Mouse (Mus musculus) hindbrain, embryonic 14.5 days (tissue): ENCODE results near the gene Cish. TPM values are rescaled to one million over a fixed set of nuclear protein-coding genes. Genes with fewer than 3 reads are reported as not detected.

Source experiments
- ATAC-seq: fragments of 200-750 bp; cut with Nextera tagmentation; 2 replicates; pipeline ENCODE4 v1.8.0; 2017; ENCODE audit warnings: moderate number of reproducible peaks, mild to moderate bottlenecking, moderate TSS enrichment, moderate library complexity; ENCODE audit not compliant: low FRiP score
- DNase-seq: peaks from one replicate; pipeline ENCODE4 v3.0.0-alpha.2; 2015; ENCODE audit warnings: low spot score
- H3K27ac ChIP-seq: fragments of 300-500 bp; sonication (generic); 2 replicates; pipeline ENCODE4 v1.5.1; 2014; ENCODE audit warnings: mild to moderate bottlenecking, moderate library complexity
- H3K27me3 ChIP-seq: fragments of 300-500 bp; sonication (generic); 2 replicates; pipeline ENCODE4 v1.6.1; 2014; ENCODE audit warnings: mild to moderate bottlenecking, low read length, mixed read lengths; ENCODE audit not compliant: control insufficient read depth, insufficient read depth
- H3K36me3 ChIP-seq: fragments of 300-500 bp; sonication (generic); replicated peaks from 2 replicates; pipeline ENCODE4 v1.6.1; 2014; ENCODE audit not compliant: control insufficient read depth, insufficient read depth
- H3K4me1 ChIP-seq: fragments of 300-500 bp; sonication (generic); replicated peaks from 2 replicates; pipeline ENCODE4 v1.6.1; 2014; ENCODE audit warnings: antibody characterized with exemption, low read length, mixed read lengths; ENCODE audit not compliant: control insufficient read depth, insufficient read depth
- H3K4me2 ChIP-seq: fragments of 300-500 bp; sonication (generic); replicated peaks from 2 replicates; pipeline ENCODE4 v1.6.1; 2014; ENCODE audit warnings: mild to moderate bottlenecking, moderate library complexity
- H3K4me3 ChIP-seq: fragments of 300-500 bp; sonication (generic); replicated peaks from 2 replicates; pipeline ENCODE4 v1.5.1; 2014; ENCODE audit warnings: mild to moderate bottlenecking, low read length
- H3K9ac ChIP-seq: fragments of 300-500 bp; sonication (generic); 2 replicates; pipeline ENCODE4 v1.6.1; 2014
- H3K9me3 ChIP-seq: fragments of 300-500 bp; sonication (generic); 2 replicates; pipeline ENCODE4 v1.6.1; 2016; ENCODE audit warnings: low read length; ENCODE audit not compliant: control insufficient read depth
- WGBS: fragments of 180-500 bp; shearing (Covaris S2); extraction: QIAGEN DNeasy Blood & Tissue Kit; methylation state at CpG from one replicate; pipeline ENCODE4 v1.1.7; 2014; 5-methylcytosine and 5-hydroxymethylcytosine counted together
- polyA plus RNA-seq: library from polyadenylated mRNA; unstranded; fragments of >200 nt; fragmentation: Nextera tagmentation; extraction: Ambion mirVana; gene quantifications from 2 replicates; pipeline ENCODE4 v1.2.1, GENCODE M21; 2014

Gene Cish
- polyA plus RNA-seq, 1 experiment from 2014 or later, result 6.0 TPM

GRCm38 (mm10) chr9:107260836-107261235, 35.0 kb upstream of the Cish start:
- Histone ChIP-seq H3K4me3 (no peak overlapping the region), H3K4me1 (0 out of 2 replicates have a peak, but pooled peaks cover 3% of the 10 kb centered on the region)

GRCm38 (mm10) chr9:107261792-107262191, 34.0 kb upstream of the Cish start:
- WGBS, result 86% methylated on average over 6 of the region's 6 CpGs
- Histone ChIP-seq H3K4me2 (no peak overlapping the region), H3K4me3 (no peak overlapping the region), H3K36me3 (no peaks in the 10 kb centered on the region), H3K9me3 (no peaks in the 10 kb centered on the region), H3K27ac (no peak overlapping the region), H3K4me1 (no peaks in the 10 kb centered on the region), H3K27me3 (no peaks in the 10 kb centered on the region), H3K9ac (no peak overlapping the region)
- DNase-seq (no peak), ATAC-seq (no peak)

More at GRCm38 (mm10) chr9:107260836-107261235, 35.0 kb upstream of the Cish start:
- no peak for ATAC-seq
- Histone ChIP-seq H3K9ac (no peak overlapping the region), H3K27ac (no peak overlapping the region), H3K9me3 (no peaks in the 10 kb centered on the region), H3K4me2 (no peak overlapping the region), H3K27me3 (no peaks in the 10 kb centered on the region), H3K36me3 (no peaks in the 10 kb centered on the region)
- no peak for DNase-seq
- 71% methylated on average over 8 of the region's 8 CpGs for WGBS

- Histone ChIP-seq H3K4me1 (no peaks in the 10 kb centered on the region), H3K27ac (no peak overlapping the region), H3K9ac (no peak overlapping the region), H3K36me3 (no peaks in the 10 kb centered on the region), H3K9me3 (no peaks in the 10 kb centered on the region), H3K4me2 (no peak overlapping the region), H3K27me3 (no peaks in the 10 kb centered on the region), H3K4me3 (no peak overlapping the region)
- 76% methylated on average over 7 of the region's 7 CpGs for WGBS
- DNase-seq (no peak), ATAC-seq (no peak)
Measured at GRCm38 (mm10) chr9:107262375-107262774, 33.5 kb upstream of the Cish start.

- ATAC-seq, result no peak
- Histone ChIP-seq H3K27me3 (no peaks in the 10 kb centered on the region), H3K4me2 (no peak overlapping the region), H3K9ac (no peak overlapping the region), H3K4me1 (no peaks in the 10 kb centered on the region), H3K27ac (no peak overlapping the region), H3K36me3 (no peaks in the 10 kb centered on the region), H3K4me3 (no peak overlapping the region), H3K9me3 (no peaks in the 10 kb centered on the region)
- 95% methylated on average over 5 of the region's 5 CpGs for whole genome bisulfite sequencing
- DNase-seq, result no peak
Measured at GRCm38 (mm10) chr9:107263912-107264311, 31.9 kb upstream of the Cish start.

GRCm38 (mm10) chr9:107264731-107265130, 31.1 kb upstream of the Cish start:
- no peak for ATAC-seq
- no peaks in the 10 kb centered on the region for H3K9me3 ChIP-seq

GRCm38 (mm10) chr9:107267028-107267427, 28.8 kb upstream of the Cish start:
- H3K27me3 ChIP-seq, result no peaks in the 10 kb centered on the region
- H3K9ac ChIP-seq, result no peak overlapping the region
- H3K4me3 ChIP-seq, result no peak overlapping the region
- no peak overlapping the region for H3K27ac ChIP-seq
- H3K36me3 ChIP-seq, result no peaks in the 10 kb centered on the region
- H3K4me2 ChIP-seq, result no peak overlapping the region
- ATAC-seq, result no peak
- 92% methylated on average over 1 of the region's 1 CpGs for WGBS
- no peak for DNase-seq
- no peaks in the 10 kb centered on the region for H3K4me1 ChIP-seq
- no peaks in the 10 kb centered on the region for H3K9me3 ChIP-seq

More at GRCm38 (mm10) chr9:107264731-107265130, 31.1 kb upstream of the Cish start:
- 75% methylated on average over 3 of the region's 3 CpGs for WGBS
- Histone ChIP-seq H3K4me1 (no peaks in the 10 kb centered on the region), H3K27me3 (no peaks in the 10 kb centered on the region), H3K4me3 (no peak overlapping the region), H3K9ac (no peak overlapping the region), H3K36me3 (no peaks in the 10 kb centered on the region), H3K27ac (no peak overlapping the region), H3K4me2 (no peak overlapping the region)
- DNase-seq, result no peak

- no peaks in the 10 kb centered on the region for H3K9me3 ChIP-seq
- 61% methylated on average over 4 of the region's 4 CpGs for WGBS
Measured at GRCm38 (mm10) chr9:107267721-107268402, 28.0 kb upstream of the Cish start.

GRCm38 (mm10) chr9:107269772-107270171, 26.1 kb upstream of the Cish start:
- no peak overlapping the region for H3K9ac ChIP-seq
- H3K27me3 ChIP-seq, result no peaks in the 10 kb centered on the region
- no peak overlapping the region for H3K4me2 ChIP-seq
- DNase-seq (no peak), ATAC-seq (no peak)
- WGBS, result 93% methylated on average over 1 of the region's 1 CpGs
- H3K9me3 ChIP-seq, result no peaks in the 10 kb centered on the region
- H3K4me3 ChIP-seq, result no peak overlapping the region
- H3K4me1 ChIP-seq, result no peaks in the 10 kb centered on the region
- no peak overlapping the region for H3K27ac ChIP-seq
- no peaks in the 10 kb centered on the region for H3K36me3 ChIP-seq

More at GRCm38 (mm10) chr9:107267721-107268402, 28.0 kb upstream of the Cish start:
- no peak overlapping the region for H3K27ac ChIP-seq
- H3K4me3 ChIP-seq, result no peak overlapping the region
- DNase-seq (no peak), ATAC-seq (no peak)
- no peaks in the 10 kb centered on the region for H3K27me3 ChIP-seq
- no peak overlapping the region for H3K9ac ChIP-seq
- no peak overlapping the region for H3K4me2 ChIP-seq
- H3K4me1 ChIP-seq, result no peaks in the 10 kb centered on the region
- H3K36me3 ChIP-seq, result no peaks in the 10 kb centered on the region

- H3K27ac ChIP-seq, result no peak overlapping the region
- ATAC-seq (no peak), DNase-seq (no peak)
- 83% methylated on average over 7 of the region's 7 CpGs for WGBS
- no peaks in the 10 kb centered on the region for H3K27me3 ChIP-seq
- H3K4me3 ChIP-seq, result no peak overlapping the region
- H3K4me1 ChIP-seq, result no peaks in the 10 kb centered on the region
- H3K9ac ChIP-seq, result no peak overlapping the region
- H3K9me3 ChIP-seq, result no peaks in the 10 kb centered on the region
- no peaks in the 10 kb centered on the region for H3K36me3 ChIP-seq
- no peak overlapping the region for H3K4me2 ChIP-seq
Measured at GRCm38 (mm10) chr9:107271177-107271938, 24.5 kb upstream of the Cish start.
